Mouse (Mus musculus) liver, embryonic 14.5 days (tissue): Measurements from ENCODE around the gene Troap. TPM values are rescaled to one million over a fixed set of nuclear protein-coding genes. Genes with fewer than 3 reads are reported as not detected.

Experiments
- ATAC-seq: fragments of 200-750 bp; cut with Nextera tagmentation; 2 replicates; pipeline ENCODE4 v1.8.0; 2017; ENCODE audit warnings: moderate number of reproducible peaks, mild to moderate bottlenecking, moderate library complexity; ENCODE audit not compliant: insufficient read depth
- DNase-seq, 3 experiments: peaks; one replicate each; pipeline ENCODE4 v3.0.0-alpha.2; 2012 to 2013; ENCODE audit warnings: low read depth in 3 of 3, low spot score in 3 of 3
- H3K27ac ChIP-seq: fragments of 300-500 bp; sonication (generic); 2 replicates; pipeline ENCODE4 v1.5.1; 2014; ENCODE audit warnings: moderate library complexity, mild to moderate bottlenecking, control low read depth, inconsistent platforms
- H3K27me3 ChIP-seq: fragments of 300-500 bp; sonication (generic); 2 replicates; pipeline ENCODE4 v1.6.1; 2014; ENCODE audit warnings: mild to moderate bottlenecking, low read length, moderate library complexity; ENCODE audit not compliant: control insufficient read depth, insufficient read depth
- H3K36me3 ChIP-seq: fragments of 300-500 bp; sonication (generic); replicated peaks from 2 replicates; pipeline ENCODE4 v1.6.1; 2014; ENCODE audit warnings: low read depth; ENCODE audit not compliant: control insufficient read depth, insufficient read depth
- H3K4me1 ChIP-seq, 2 experiments: fragments of 200-500 bp in 1 of 2; fragments of 300-500 bp in 1 of 2; sonication (generic) in 1 of 2; replicated peaks; 2 replicates each; pipeline ENCODE4 v1.6.1; 2012 to 2014; ENCODE audit warnings: antibody characterized with exemption in 1 of 2, inconsistent platforms in 1 of 2, low read length in 1 of 2; ENCODE audit not compliant: control insufficient read depth in 2 of 2, insufficient read depth in 2 of 2
- H3K4me2 ChIP-seq: fragments of 300-500 bp; sonication (generic); 2 replicates; pipeline ENCODE4 v1.6.1; 2014; ENCODE audit warnings: low read depth, mild to moderate bottlenecking, control low read depth, moderate library complexity
- H3K4me3 ChIP-seq, 2 experiments: fragments of 200-500 bp in 1 of 2; fragments of 300-500 bp in 1 of 2; sonication (generic) in 1 of 2; 2 replicates each; pipeline ENCODE4 v1.5.1; 2012 to 2014; ENCODE audit warnings: low read depth in 2 of 2, low read length in 2 of 2, mild to moderate bottlenecking in 2 of 2, control low read depth in 1 of 2, inconsistent platforms in 1 of 2, moderate library complexity in 1 of 2; ENCODE audit not compliant: insufficient read depth in 1 of 2
- H3K9ac ChIP-seq: fragments of 300-500 bp; sonication (generic); replicated peaks from 2 replicates; pipeline ENCODE4 v1.6.1; 2014; ENCODE audit warnings: mild to moderate bottlenecking, control low read depth, moderate library complexity
- H3K9me3 ChIP-seq: fragments of 300-500 bp; sonication (generic); 2 replicates; pipeline ENCODE4 v1.6.1; 2016; ENCODE audit warnings: low read length, mixed read lengths; ENCODE audit not compliant: control insufficient read depth
- CTCF ChIP-seq: IDR thresholded peaks from 2 replicates; pipeline ENCODE4 v1.5.1; 2016; ENCODE audit warnings: antibody characterized with exemption, low read depth, control low read depth
- EP300 ChIP-seq: IDR thresholded peaks from 2 replicates; pipeline ENCODE4 v1.6.1; 2016; ENCODE audit warnings: antibody characterized with exemption, low read depth
- WGBS: fragments of 180-500 bp; shearing (Covaris S2); extraction: QIAGEN DNeasy Blood & Tissue Kit; methylation state at CpG from one replicate; pipeline ENCODE4 v1.1.7; 2014; ENCODE audit not compliant: insufficient replicate concordance; 5-methylcytosine and 5-hydroxymethylcytosine counted together
- polyA plus RNA-seq, 2 experiments: library from polyadenylated mRNA; depleted of rRNA in 1 of 2; stranded (reverse) in 1 of 2; unstranded in 1 of 2; fragments of >200 nt; fragmentation: Nextera tagmentation in 1 of 2; extraction: Ambion mirVana in 1 of 2; gene quantifications; 2 replicates each; pipeline versions ENCODE4 v1.2.1 to v1.2.3; 2012 to 2014

Troap gene
- polyA plus RNA-seq, 2 experiments = 11.1 to 15.7 TPM

DNA sequence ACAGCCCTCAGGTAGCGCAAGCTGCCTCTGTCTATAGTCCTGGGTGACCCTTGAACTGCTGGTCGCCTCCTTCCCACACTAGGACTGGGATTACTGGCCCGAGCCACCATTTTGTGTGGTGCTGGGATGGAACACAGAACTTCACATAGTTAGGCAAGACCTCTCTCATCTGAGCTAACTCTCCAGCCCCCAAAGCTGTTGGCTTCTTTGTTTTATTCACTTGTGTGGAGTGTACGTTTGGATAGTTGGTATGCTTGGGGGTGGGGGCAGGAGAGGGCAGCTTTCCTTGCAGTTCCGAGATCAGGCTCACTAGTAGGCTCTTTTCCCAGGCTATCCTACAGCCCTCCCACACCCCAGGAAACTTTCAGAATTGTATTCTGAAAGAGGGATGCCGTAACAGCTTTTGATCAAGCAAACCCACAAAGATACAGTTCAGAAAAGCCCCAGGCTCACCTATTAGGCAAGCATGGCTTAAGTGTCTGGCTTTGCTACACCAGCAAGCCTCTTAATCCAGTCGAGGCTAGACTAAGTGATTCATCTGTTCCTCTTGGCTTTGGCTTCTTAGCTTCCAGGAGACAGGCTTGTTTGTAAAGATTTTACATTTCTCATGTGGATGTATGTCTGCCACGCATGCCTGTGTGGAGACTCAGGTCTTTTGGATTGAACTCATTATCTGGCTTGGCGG is 42.2 kb upstream of the Troap start:
- Histone ChIP-seq H3K36me3 (peaks cover 48% of the 10 kb centered on the region), H3K4me2 (peak overlapping the region; percentile 99), H3K9me3 (no peaks in the 10 kb centered on the region), H3K27ac (peak overlapping the region; percentile 3), H3K9ac (peak overlapping the region; percentile 86), H3K27me3 (no peaks in the 10 kb centered on the region), H3K4me3 (peak overlapping the region; percentile 71 to 89), H3K4me1 (peaks cover 24 to 28% of the 10 kb centered on the region in 2 experiments)
- no peak for TF ChIP-seq EP300
- no peak for TF ChIP-seq CTCF
- WGBS = 32% methylated on average over 9 of the region's 9 CpGs
- ATAC-seq (no peak), DNase-seq (no peak)

DNA sequence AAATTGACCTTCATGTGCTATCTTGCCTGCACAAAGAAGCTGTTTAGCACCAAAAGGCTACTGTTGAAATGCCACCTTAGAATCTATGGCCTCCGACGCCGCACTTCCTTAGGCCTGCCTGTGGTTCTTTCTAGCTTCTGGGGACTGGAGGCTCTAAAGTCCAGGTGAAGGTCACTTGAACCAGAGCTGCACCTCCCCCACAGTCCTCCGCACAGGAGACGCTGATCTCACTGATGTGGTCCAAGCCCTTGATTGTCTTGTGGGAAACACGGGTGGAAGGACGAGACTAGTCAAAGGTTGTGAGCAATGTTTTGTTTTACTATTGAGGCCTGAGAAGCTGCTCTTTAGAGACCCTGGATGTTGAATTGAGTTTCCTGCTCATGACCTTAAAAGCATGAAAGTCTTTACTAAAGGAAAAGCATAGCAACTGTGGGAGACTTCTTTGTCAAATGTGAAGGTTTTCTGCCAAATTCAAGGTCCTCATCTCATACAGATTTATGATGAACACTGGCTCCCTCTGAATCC is 41.6 kb upstream of the Troap start:
- no peak for ATAC-seq
- Histone ChIP-seq H3K4me3 (peak overlapping the region; percentile 71 to 89), H3K27me3 (no peaks in the 10 kb centered on the region), H3K27ac (peak overlapping the region; percentile 14), H3K4me1 (peaks cover 24 to 28% of the 10 kb centered on the region in 2 experiments), H3K9ac (peak overlapping the region; percentile 86), H3K4me2 (peak overlapping the region; percentile 99), H3K36me3 (peaks cover 49% of the 10 kb centered on the region), H3K9me3 (no peaks in the 10 kb centered on the region)
- DNase-seq = no peak
- TF ChIP-seq CTCF (no peak), EP300 (no peak)
- 8% methylated on average over 7 of the region's 7 CpGs for WGBS

- peak overlapping the region; percentile 99 for H3K4me2 ChIP-seq
- TF ChIP-seq CTCF (no peak), EP300 (no peak)
- H3K4me3 ChIP-seq = peak overlapping the region; percentile 71 to 89; a peak in 2 of 4 replicates
- peaks cover 19 to 25% of the 10 kb centered on the region in 2 experiments for H3K4me1 ChIP-seq
- H3K36me3 ChIP-seq = peaks cover 58% of the 10 kb centered on the region
- peak overlapping the region; percentile 14; the same call in 1 of the 2 replicates for H3K27ac ChIP-seq
- no peak for ATAC-seq
- 53% methylated on average over 7 of the region's 7 CpGs for WGBS
- DNase-seq = no peak
- H3K27me3 ChIP-seq = no peaks in the 10 kb centered on the region
- peak overlapping the region; percentile 86; the same call in 1 of the 2 replicates for H3K9ac ChIP-seq
- no peaks in the 10 kb centered on the region for H3K9me3 ChIP-seq
Observed at GRCm38 (mm10) chr15:99033498-99034270, 40.7 kb upstream of the Troap start.

- ATAC-seq = no peak
- Histone ChIP-seq H3K27me3 (no peaks in the 10 kb centered on the region), H3K36me3 (peaks cover 58% of the 10 kb centered on the region), H3K9ac (no peak overlapping the region), H3K4me2 (no peak overlapping the region), H3K4me1 (peaks cover 19 to 21% of the 10 kb centered on the region in 2 experiments), H3K4me3 (no peak overlapping the region), H3K27ac (no peak overlapping the region), H3K9me3 (no peaks in the 10 kb centered on the region)
- DNase-seq = no peak
- TF ChIP-seq CTCF (no peak), EP300 (no peak)
- 83% methylated on average over 4 of the region's 4 CpGs for WGBS
Observed at GRCm38 (mm10) chr15:99035431-99035830, 38.9 kb upstream of the Troap start.
